Mouse (Mus musculus) lung, adult 2 months (tissue): Measurements from ENCODE around the gene Tusc2.

Experiments
- CTCF ChIP-seq: fragments of 200-500 bp; IDR thresholded peaks from 2 replicates; pipeline ENCODE4 v1.5.1; 2011; ENCODE audit warnings: mild to moderate bottlenecking, low read length, control low read depth; ENCODE audit not compliant: insufficient read depth
- POLR2A ChIP-seq: fragments of 200-500 bp; IDR thresholded peaks from 2 replicates; pipeline ENCODE4 v1.6.1; 2011; ENCODE audit warnings: low read depth, mild to moderate bottlenecking, control low read depth, low read length, borderline replicate concordance; ENCODE audit errors: extremely low read depth

GRCm38 (mm10) chr9:107578587-107578986 lies 15.5 kb downstream of the Tusc2 start, which contains the start of gene Naa80:
- TF ChIP-seq CTCF (no peak), POLR2A (no peak)
